In genomic region chr10:76840566-76840965, GRCm38 (mm10) we compare ENCODE assay signal across 26 mouse cellular contexts.
DNase-seq lines count a peak whose midpoint lies in the region; ATAC-seq and TF ChIP-seq lines count a peak whose summit lies in the region.
"Had no signal": no experiment of that assay in that cellular context is flagged by ENCODE, and none has a peak within 500 bp of the region (broad histone marks: within the 10 kb centered on the region; RNA-seq: fewer than 3 reads in every experiment).

No protein-coding gene starts in this region.

- no peaks in the 10 kb centered on the region for H3K9me3 ChIP-seq in intestine, embryonic 16.5 days (ENCODE audit: control insufficient read depth, low read length)
- H3K9me3 ChIP-seq in kidney, embryonic 15.5 days (replicated peaks) = no peaks in the 10 kb centered on the region
- H3K9me3 ChIP-seq: heart, embryonic 15.5 days; limb, embryonic 15.5 days; liver, embryonic 15.5 days; lung, embryonic 15.5 days; megakaryocyte, embryonic 14.5 days; midbrain, embryonic 13.5 days; neural tube, embryonic 12.5 days had no signal

- H3K4me3 ChIP-seq in heart, adult 2 months = no peak overlapping the region
- no peak overlapping the region for H3K4me3 ChIP-seq in intestine, embryonic 16.5 days (ENCODE audit: low read length)
- no peak overlapping the region for H3K4me3 ChIP-seq in kidney, embryonic 15.5 days (replicated peaks)
- H3K4me3 ChIP-seq: heart, embryonic 15.5 days; limb, embryonic 15.5 days; liver, embryonic 15.5 days; lung, embryonic 15.5 days; megakaryocyte, embryonic 14.5 days; midbrain, embryonic 13.5 days; neural tube, embryonic 12.5 days had no signal

- no peaks in the 10 kb centered on the region for H3K79me2 ChIP-seq in heart, adult 2 months (replicated peaks; ENCODE audit: control insufficient read depth, insufficient read depth, low read length)

- TF ChIP-seq POLR2A in heart, adult 2 months (IDR thresholded peaks at IDR 0.05; ENCODE audit: insufficient read depth, low read depth, low read length) = no peak

- H3K27ac ChIP-seq in heart, adult 2 months = no peak overlapping the region
- H3K27ac ChIP-seq in intestine, embryonic 16.5 days (ENCODE audit: low read length) = 0 out of 2 replicates have a peak overlapping the region, but pooled peaks have one; percentile 19
- H3K27ac ChIP-seq in kidney, embryonic 15.5 days = peak overlapping the region; percentile 41; the same call in 1 of the 2 replicates
- H3K27ac ChIP-seq: heart, embryonic 15.5 days; hindbrain, embryonic 14.5 days; limb, embryonic 15.5 days; liver, embryonic 15.5 days; lung, embryonic 15.5 days; midbrain, embryonic 13.5 days; neural tube, embryonic 12.5 days; stomach, postnatal 0 days had no signal

- H3K9ac ChIP-seq in heart, adult 2 months (ENCODE audit: low read depth, low read length) = no peak overlapping the region
- no peak overlapping the region for H3K9ac ChIP-seq in intestine, embryonic 16.5 days (ENCODE audit: low read depth, low read length)
- no peak overlapping the region for H3K9ac ChIP-seq in kidney, embryonic 15.5 days
- H3K9ac ChIP-seq: heart, embryonic 15.5 days; hindbrain, embryonic 14.5 days; limb, embryonic 15.5 days; liver, embryonic 15.5 days; lung, embryonic 15.5 days; midbrain, embryonic 13.5 days; neural tube, embryonic 12.5 days had no signal

- no peaks in the 10 kb centered on the region for H3K4me1 ChIP-seq in heart, adult 2 months (ENCODE audit: control insufficient read depth, insufficient read depth, low read length)
- H3K4me1 ChIP-seq in intestine, embryonic 16.5 days (ENCODE audit: control insufficient read depth, insufficient read depth, low read length) = no peaks in the 10 kb centered on the region; the same call in 1 of the 2 replicates
- peaks cover 7% of the 10 kb centered on the region; the same call in 1 of the 2 replicates for H3K4me1 ChIP-seq in kidney, embryonic 15.5 days
- H3K4me1 ChIP-seq: liver, embryonic 15.5 days; lung, embryonic 15.5 days; midbrain, embryonic 13.5 days; neural tube, embryonic 12.5 days had no signal

- peak; percentile 41 for DNase-seq in heart, adult 11 months
- no peak for DNase-seq in heart, adult 2 months
- peak; percentile 11 to 36 for DNase-seq in kidney, postnatal 4 days
- no peak for DNase-seq in spleen, adult 18-20 months
- DNase-seq in frontal cortex, postnatal 10 days (ENCODE audit: low spot score in 2 of 2) = no peak
- DNase-seq in cerebellum, postnatal 36 days = no peak
- DNase-seq: adrenal gland, postnatal 10 days; cerebellum, adult 2 months; gastrocnemius, postnatal 14 days; heart, adult 18-20 months; heart, postnatal 36 days; lung, postnatal 36 days; thymus, adult 2 months; thymus, postnatal 4 days had no signal

- ATAC-seq in intestine, embryonic 16.5 days = peak; percentile 75
- 0 out of 2 replicates have a peak, but pooled peaks have one; percentile 40 for ATAC-seq in kidney, embryonic 15.5 days (replicated peaks; ENCODE audit: low FRiP score)
- ATAC-seq: forebrain, embryonic 14.5 days; midbrain, embryonic 13.5 days had no signal

- 77% methylated on average over 5 of the region's 5 CpGs for WGBS in heart, adult 2 months
- WGBS in intestine, embryonic 16.5 days = 46% methylated on average over 5 of the region's 5 CpGs
- 60% methylated on average over 5 of the region's 5 CpGs for WGBS in kidney, embryonic 15.5 days

- no peaks in the 10 kb centered on the region for H3K27me3 ChIP-seq in heart, adult 2 months (ENCODE audit: control insufficient read depth, insufficient read depth, low read length)
- no peaks in the 10 kb centered on the region for H3K27me3 ChIP-seq in intestine, embryonic 16.5 days (replicated peaks; ENCODE audit: control insufficient read depth, insufficient read depth, low read length)
- H3K27me3 ChIP-seq in kidney, embryonic 15.5 days = no peaks in the 10 kb centered on the region
- H3K27me3 ChIP-seq: limb, embryonic 15.5 days; liver, embryonic 15.5 days; lung, embryonic 15.5 days; midbrain, embryonic 13.5 days; neural tube, embryonic 12.5 days had no signal

- TF ChIP-seq EP300 in heart, adult 2 months (IDR thresholded peaks at IDR 0.05; ENCODE audit: insufficient read depth, low read depth, low read length) = no peak

- TF ChIP-seq CTCF in heart, adult 2 months (IDR thresholded peaks at IDR 0.05) = no peak

- intact Hi-C loops in heart, adult 2 months (cut with DNase I) = no loop called here

- H3K36me3 ChIP-seq in heart, adult 2 months (ENCODE audit: control insufficient read depth, insufficient read depth, low read length) = no peaks in the 10 kb centered on the region
- H3K36me3 ChIP-seq in intestine, embryonic 16.5 days (ENCODE audit: control insufficient read depth, insufficient read depth, low read length) = no peaks in the 10 kb centered on the region
- no peaks in the 10 kb centered on the region for H3K36me3 ChIP-seq in kidney, embryonic 15.5 days
- H3K36me3 ChIP-seq: heart, embryonic 15.5 days; limb, embryonic 15.5 days; liver, embryonic 15.5 days; lung, embryonic 15.5 days; midbrain, embryonic 13.5 days; neural tube, embryonic 12.5 days had no signal

- no peak overlapping the region for H3K4me2 ChIP-seq in intestine, embryonic 16.5 days (ENCODE audit: low read depth, low read length)
- H3K4me2 ChIP-seq in kidney, embryonic 15.5 days = no peak overlapping the region
- H3K4me2 ChIP-seq: heart, embryonic 15.5 days; hindbrain, embryonic 14.5 days; limb, embryonic 15.5 days; liver, embryonic 15.5 days; lung, embryonic 15.5 days; midbrain, embryonic 13.5 days; neural tube, embryonic 12.5 days had no signal

Comparison
In these comparisons a context has a peak if more than half of its experiments do, and no peak if none do; other contexts are left out.
1. DNase-seq: peak in heart, adult 11 months (single experiment) and kidney, postnatal 4 days (2 of 2); none in heart, adult 2 months (0 of 2), spleen, adult 18-20 months (0 of 2), frontal cortex, postnatal 10 days (0 of 2) and cerebellum, postnatal 36 days (0 of 2).